Mouse (Mus musculus) CH12.LX (cell line): ENCODE measurements at regions not wholly inside any gene's neighbourhood (a gene's known extent, or its start where the extent isn't known, plus 50 kb on each side); places are given as distances from the start of the nearest gene placed in this dataset.
A peak's percentile ranks its signal among the peaks of the same experiment; 100 is the strongest.

Source experiments
- DNase-seq: peaks from one replicate; pipeline ENCODE4 v3.0.0-alpha.2; 2013; ENCODE audit errors: extremely low read depth
- H3K27ac ChIP-seq: 2 replicates; pipeline ENCODE4 v1.5.1; 2012; ENCODE audit warnings: low read depth, mild to moderate bottlenecking, control low read depth, moderate library complexity; ENCODE audit not compliant: insufficient read depth
- H3K27me3 ChIP-seq: replicated peaks from 2 replicates; pipeline ENCODE3; 2012; ENCODE audit warnings: inconsistent platforms
- H3K36me3 ChIP-seq, 2 experiments: replicated peaks in 1 of 2; 2 replicates each; pipeline versions ENCODE3 to v1.6.1; 2012; ENCODE audit warnings: inconsistent platforms in 1 of 2, low read length in 1 of 2, mild to moderate bottlenecking in 1 of 2, mixed read lengths in 1 of 2, moderate library complexity in 1 of 2; ENCODE audit not compliant: control insufficient read depth in 1 of 2, insufficient read depth in 1 of 2
- H3K4me1 ChIP-seq, 2 experiments: 2 replicates each; pipeline ENCODE4 v1.6.1; 2012; ENCODE audit warnings: inconsistent platforms in 1 of 2, moderate library complexity in 1 of 2; ENCODE audit not compliant: insufficient read depth in 2 of 2, control insufficient read depth in 1 of 2
- H3K4me2 ChIP-seq: 2 replicates; pipeline ENCODE4 v1.6.1; 2012; ENCODE audit warnings: low read depth, mild to moderate bottlenecking, control low read depth; ENCODE audit not compliant: poor library complexity, insufficient read depth, severe bottlenecking
- H3K4me3 ChIP-seq, 3 experiments: fragments of 150-350 bp in 1 of 3; sonication (generic) in 1 of 3; replicated peaks in 1 of 3; 2 replicates each; pipeline versions ENCODE3 to v1.5.1; 2011 to 2012; ENCODE audit warnings: low read depth in 2 of 3, low read length in 2 of 3, mild to moderate bottlenecking in 2 of 3, moderate library complexity in 2 of 3, control low read depth in 1 of 3, improper control_type of control experiment in 1 of 3, inconsistent platforms in 1 of 3, mixed read lengths in 1 of 3; ENCODE audit not compliant: poor library complexity in 1 of 3
- H3K79me2 ChIP-seq: replicated peaks from 2 replicates; pipeline ENCODE4 v1.6.1; 2012; ENCODE audit warnings: mild to moderate bottlenecking, moderate library complexity; ENCODE audit not compliant: control insufficient read depth, poor library complexity, insufficient read depth, severe bottlenecking; ENCODE audit errors: extremely low read depth
- H3K9ac ChIP-seq: 2 replicates; pipeline ENCODE4 v1.6.1; 2012; ENCODE audit warnings: low read depth, mild to moderate bottlenecking, control low read depth, moderate library complexity; ENCODE audit not compliant: insufficient read depth
- H3K9me3 ChIP-seq: replicated peaks from 2 replicates; pipeline ENCODE3; 2012; ENCODE audit warnings: low read length, inconsistent platforms, mixed read lengths
- CHD1 ChIP-seq: IDR thresholded peaks from 2 replicates; pipeline ENCODE4 v1.6.1; 2012; ENCODE audit warnings: low read depth, low read length, improper control_type of control experiment, inconsistent platforms
- CHD2 ChIP-seq: IDR thresholded peaks from 2 replicates; pipeline ENCODE4 v1.6.1; 2011; ENCODE audit warnings: low read length, improper control_type of control experiment
- CTCF ChIP-seq, 2 experiments: IDR thresholded peaks in 1 of 2; conservative IDR thresholded peaks in 1 of 2; 2 replicates each; pipeline ENCODE4 v1.5.1; 2011 to 2012; ENCODE audit warnings: low read depth in 2 of 2, low read length in 2 of 2, improper control_type of control experiment in 1 of 2, inconsistent platforms in 1 of 2, mild to moderate bottlenecking in 1 of 2, moderate library complexity in 1 of 2
- HCFC1 ChIP-seq: IDR thresholded peaks from 2 replicates; pipeline ENCODE4 v1.6.1; 2012; ENCODE audit warnings: low read depth, mild to moderate bottlenecking, inconsistent platforms, low read length, improper control_type of control experiment
- KAT2A ChIP-seq: IDR thresholded peaks from 2 replicates; pipeline ENCODE4 v1.6.1; 2012; ENCODE audit warnings: low read length, improper control_type of control experiment, inconsistent platforms; ENCODE audit not compliant: insufficient replicate concordance
- MAFK ChIP-seq: IDR thresholded peaks from 2 replicates; pipeline ENCODE4 v1.6.1; 2011; ENCODE audit warnings: low read length, improper control_type of control experiment; ENCODE audit not compliant: insufficient replicate concordance
- MYC ChIP-seq: IDR thresholded peaks from 2 replicates; pipeline ENCODE4 v1.6.1; 2011; ENCODE audit warnings: low read depth, mild to moderate bottlenecking, improper control_type of control experiment, low read length
- NRF1 ChIP-seq: IDR thresholded peaks from 2 replicates; pipeline ENCODE4 v1.6.1; 2014; ENCODE audit warnings: low read depth, mild to moderate bottlenecking, inconsistent platforms, low read length, improper control_type of control experiment, moderate library complexity
- RAD21 ChIP-seq: IDR thresholded peaks from 2 replicates; pipeline ENCODE4 v1.6.1; 2011; ENCODE audit warnings: low read depth, mild to moderate bottlenecking, low read length, improper control_type of control experiment, moderate library complexity
- SMC3 ChIP-seq: IDR thresholded peaks from 2 replicates; pipeline ENCODE4 v1.6.1; 2011; ENCODE audit warnings: low read depth, low read length, improper control_type of control experiment
- TCF12 ChIP-seq: IDR thresholded peaks from 2 replicates; pipeline ENCODE4 v1.6.1; 2014; ENCODE audit warnings: low read depth, mild to moderate bottlenecking, inconsistent platforms, low read length, improper control_type of control experiment
- UBTF ChIP-seq: IDR thresholded peaks from 2 replicates; pipeline ENCODE4 v1.6.1; 2012; ENCODE audit warnings: low read depth, mild to moderate bottlenecking, inconsistent platforms, low read length, improper control_type of control experiment, moderate library complexity
- USF2 ChIP-seq: conservative IDR thresholded peaks from 2 replicates; pipeline ENCODE4 v1.6.1; 2011; ENCODE audit warnings: low read depth, low read length, improper control_type of control experiment
- ZC3H11A ChIP-seq: IDR thresholded peaks from 2 replicates; pipeline ENCODE4 v1.6.1; 2012; ENCODE audit warnings: low read depth, mild to moderate bottlenecking, inconsistent platforms, low read length, improper control_type of control experiment
- dilution Hi-C: fragments of 300-500 bp; cut with MboI; formaldehyde crosslinking; loops from 2 replicates; pipeline ENCODE4 v1.14.3; 2020; ENCODE audit warnings: low sequenced_read_pairs; ENCODE audit not compliant: extremely low pct_unique_long_range_greater_than_20kb, extremely low pct_ligation_motif_present
- in situ Hi-C: fragments of 300-500 bp; cut with MboI; formaldehyde crosslinking; loops from 3 replicates; pipeline ENCODE4 v1.14.3; 2019; ENCODE audit warnings: low sequenced_read_pairs, low pct_ligation_motif_present, low pct_unique_long_range_greater_than_20kb, mixed read lengths

DNA sequence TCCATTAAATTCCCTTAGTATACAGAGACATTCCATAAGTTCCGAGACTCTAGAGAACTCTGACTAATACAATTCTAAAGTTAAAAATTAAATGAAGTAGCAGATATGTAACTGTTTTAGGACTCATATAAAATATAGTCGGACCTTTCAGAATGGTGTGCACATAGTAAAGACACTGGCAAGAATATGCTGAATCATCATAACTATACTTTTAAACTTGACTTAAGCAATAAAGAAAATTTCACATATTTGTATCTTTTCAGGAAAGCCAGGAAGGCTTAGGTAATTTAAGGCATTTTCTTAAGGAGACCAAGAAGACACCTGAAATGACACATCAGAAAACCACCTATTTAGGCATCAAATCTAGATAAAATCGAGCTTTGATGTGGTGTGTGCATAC, 156.0 kb upstream of the Rgs1 start:
- in situ Hi-C loops: no loop called here
- dilution Hi-C loops: no loop called here
- no peaks in the 10 kb centered on the region for H3K79me2 ChIP-seq

DNA sequence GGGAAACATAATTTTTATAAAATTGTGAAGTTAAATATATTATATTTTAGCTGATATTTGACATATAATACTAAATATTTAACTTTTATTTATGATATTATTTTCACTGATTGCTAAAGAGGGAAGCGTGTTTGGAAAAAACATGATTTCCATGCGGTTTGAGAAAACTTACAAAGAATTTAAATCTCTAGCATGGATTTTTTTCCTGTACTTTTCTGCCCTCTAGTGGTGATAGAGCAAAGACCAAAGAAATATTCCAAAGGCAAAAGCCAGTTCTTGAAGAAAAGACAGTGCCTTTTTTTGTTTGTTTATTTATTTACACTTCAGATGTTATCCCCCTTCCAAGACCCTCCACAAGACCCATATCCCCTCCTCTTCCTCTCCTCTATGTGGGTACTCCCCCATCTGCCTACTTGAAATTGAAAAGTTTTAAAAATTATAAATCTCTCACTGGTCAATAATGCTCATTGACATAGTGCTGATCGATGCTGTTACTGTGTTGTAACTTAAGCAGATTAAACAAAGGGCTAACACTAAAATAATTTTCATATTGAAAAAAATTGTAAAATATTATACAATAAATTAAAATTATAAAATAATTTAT, 131.1 kb upstream of the Rgs1 start:
- DNase-seq: peak; percentile 57
- H3K4me2 ChIP-seq: no peak overlapping the region
- in situ Hi-C loops: loop anchor here (10.0 kb wide), 1 partner anchor 135 kb away; the partner anchor contains the start of gene Rgs1
- H3K27ac ChIP-seq: no peak overlapping the region
- H3K79me2 ChIP-seq: no peaks in the 10 kb centered on the region
- H3K36me3 ChIP-seq: no peaks in the 10 kb centered on the region
- no peaks in the 10 kb centered on the region for H3K9me3 ChIP-seq
- no peaks in the 10 kb centered on the region for H3K4me1 ChIP-seq
- no peak overlapping the region for H3K9ac ChIP-seq
- H3K27me3 ChIP-seq: no peaks in the 10 kb centered on the region
- dilution Hi-C loops: no loop called here
- H3K4me3 ChIP-seq: no peak overlapping the region
- TF ChIP-seq CHD2: no peak
- TF ChIP-seq USF2: no peak
- TF ChIP-seq CTCF (conservative IDR thresholded peaks at IDR 0.05 in 1 of 2, IDR thresholded peaks at IDR 0.05 in 1 of 2; ENCODE audit: low read depth in 2 of 2, low read length in 2 of 2): peak; percentile 19 to 88; a peak in 3 of 4 replicates
- TF ChIP-seq RAD21: peak; percentile 92
- TF ChIP-seq UBTF: no peak
- TF ChIP-seq SMC3: peak; percentile 90
- TF ChIP-seq ZC3H11A: peak; percentile 82
- no peak for TF ChIP-seq HCFC1

More for the DNA sequence above, 156.0 kb upstream of the Rgs1 start:
- no peaks in the 10 kb centered on the region for H3K4me1 ChIP-seq
- no peak overlapping the region for H3K4me2 ChIP-seq
- no peak overlapping the region for H3K9ac ChIP-seq
- H3K27me3 ChIP-seq: no peaks in the 10 kb centered on the region
- H3K27ac ChIP-seq: no peak overlapping the region
- H3K4me3 ChIP-seq: no peak overlapping the region
- no peaks in the 10 kb centered on the region for H3K9me3 ChIP-seq
- no peak for DNase-seq
- no peaks in the 10 kb centered on the region for H3K36me3 ChIP-seq
- TF ChIP-seq TCF12 (no peak), MYC (no peak), KAT2A (no peak), CTCF (conservative IDR thresholded peaks at IDR 0.05 in 1 of 2, IDR thresholded peaks at IDR 0.05 in 1 of 2; ENCODE audit: low read depth in 2 of 2, low read length in 2 of 2) (no peak), NRF1 (no peak), CHD1 (no peak), MAFK (peak; percentile 90)
